Mouse (Mus musculus): ENCODE data around the gene Ehmt1. TPM values are rescaled to one million over a fixed set of nuclear protein-coding genes. Genes with fewer than 3 reads are reported as not detected.

Gene Ehmt1
- total and polyA plus RNA-seq, 2 experiments from 2014 or later, result 63.3 to 67.8 TPM

GRCm38 (mm10) chr2:24762446-24762960 is 156.9 kb downstream of the Ehmt1 start:
- peaks cover 10% of the 10 kb centered on the region; the same call in 1 of the 2 replicates for H3K36me3 ChIP-seq (ENCODE audit: insufficient read depth, low read length)
- peak overlapping the region; percentile 86 for H3K4me2 ChIP-seq (ENCODE audit: low read depth, low read length, poor library complexity, severe bottlenecking)
- no peak for TF ChIP-seq CTCF (IDR thresholded peaks at IDR 0.05)
- peak overlapping the region; percentile 87 for H3K4me3 ChIP-seq (ENCODE audit: low read depth, low read length)
- no peaks in the 10 kb centered on the region; the same call in 1 of the 2 replicates for H3K27me3 ChIP-seq (ENCODE audit: insufficient read depth, low read length)
- peak; percentile 62 for DNase-seq (ENCODE audit: low spot score)
- ATAC-seq (ENCODE audit: low FRiP score), result peak; percentile 81
- H3K9me3 ChIP-seq (ENCODE audit: low read length), result no peaks in the 10 kb centered on the region
- 0% methylated on average over 40 of the region's 52 CpGs for WGBS
- peak overlapping the region; percentile 87 for H3K27ac ChIP-seq (ENCODE audit: low read depth, low read length)
- peaks cover 7% of the 10 kb centered on the region; the same call in 1 of the 2 replicates for H3K4me1 ChIP-seq (ENCODE audit: insufficient read depth, low read length)
- H3K9ac ChIP-seq (replicated peaks; ENCODE audit: low read length, poor library complexity, severe bottlenecking), result peak overlapping the region; percentile 96

GRCm38 (mm10) chr2:24761923-24762445 is 157.4 kb downstream of the Ehmt1 start:
- WGBS, result under 1% methylated on average over 34 of the region's 35 CpGs
- no peaks in the 10 kb centered on the region; the same call in 1 of the 2 replicates for H3K27me3 ChIP-seq (ENCODE audit: insufficient read depth, low read length)
- peak overlapping the region; percentile 87 for H3K4me3 ChIP-seq (ENCODE audit: low read depth, low read length)
- no peaks in the 10 kb centered on the region for H3K9me3 ChIP-seq (ENCODE audit: low read length)
- peaks cover 14% of the 10 kb centered on the region; the same call in 1 of the 2 replicates for H3K36me3 ChIP-seq (ENCODE audit: insufficient read depth, low read length)
- peaks cover 7% of the 10 kb centered on the region; the same call in 1 of the 2 replicates for H3K4me1 ChIP-seq (ENCODE audit: insufficient read depth, low read length)
- no peak for TF ChIP-seq CTCF (IDR thresholded peaks at IDR 0.05)
- peak overlapping the region; percentile 96 for H3K9ac ChIP-seq (replicated peaks; ENCODE audit: low read length, poor library complexity, severe bottlenecking)
- H3K4me2 ChIP-seq (ENCODE audit: low read depth, low read length, poor library complexity, severe bottlenecking), result peak overlapping the region; percentile 86
- peak overlapping the region; percentile 87 for H3K27ac ChIP-seq (ENCODE audit: low read depth, low read length)
- DNase-seq (ENCODE audit: low spot score) (peak; percentile 81), ATAC-seq (ENCODE audit: low FRiP score) (peak; percentile 72)

GRCm38 (mm10) chr2:24755276-24755675 is 164.1 kb downstream of the Ehmt1 start:
- Histone ChIP-seq H3K4me3 (ENCODE audit: low read depth, low read length) (no peak overlapping the region), H3K27ac (ENCODE audit: low read depth, low read length) (no peak overlapping the region), H3K27me3 (ENCODE audit: insufficient read depth, low read length) (no peaks in the 10 kb centered on the region), H3K9ac (replicated peaks; ENCODE audit: low read length, poor library complexity, severe bottlenecking) (no peak overlapping the region), H3K9me3 (ENCODE audit: low read length) (no peaks in the 10 kb centered on the region), H3K36me3 (ENCODE audit: insufficient read depth, low read length) (peaks cover 40% of the 10 kb centered on the region), H3K4me2 (ENCODE audit: low read depth, low read length, poor library complexity, severe bottlenecking) (no peak overlapping the region), H3K4me1 (ENCODE audit: insufficient read depth, low read length) (no peaks in the 10 kb centered on the region)
- peak; percentile 54 for DNase-seq (ENCODE audit: low spot score)
- no peak for ATAC-seq (ENCODE audit: low FRiP score)
- WGBS, result 100% methylated on average over 1 of the region's 1 CpGs
- peak; percentile 74 for TF ChIP-seq CTCF (IDR thresholded peaks at IDR 0.05)

- TF ChIP-seq CTCF (IDR thresholded peaks at IDR 0.05), result no peak
- Histone ChIP-seq H3K9ac (replicated peaks; ENCODE audit: low read length, poor library complexity, severe bottlenecking) (no peak overlapping the region), H3K4me2 (ENCODE audit: low read depth, low read length, poor library complexity, severe bottlenecking) (no peak overlapping the region), H3K9me3 (ENCODE audit: low read length) (no peaks in the 10 kb centered on the region), H3K27ac (ENCODE audit: low read depth, low read length) (no peak overlapping the region), H3K4me3 (ENCODE audit: low read depth, low read length) (no peak overlapping the region), H3K4me1 (ENCODE audit: insufficient read depth, low read length) (no peaks in the 10 kb centered on the region), H3K27me3 (ENCODE audit: insufficient read depth, low read length) (no peaks in the 10 kb centered on the region), H3K36me3 (ENCODE audit: insufficient read depth, low read length) (peaks cover 44% of the 10 kb centered on the region)
- ATAC-seq (ENCODE audit: low FRiP score) (no peak), DNase-seq (ENCODE audit: low spot score) (no peak)
- 71% methylated on average over 4 of the region's 4 CpGs for WGBS
These were observed 166.8 kb downstream of the Ehmt1 start for GRCm38 (mm10) chr2:24752599-24752998.

- DNase-seq (ENCODE audit: low spot score) (no peak), ATAC-seq (ENCODE audit: low FRiP score) (no peak)
- WGBS, result 65% methylated on average over 3 of the region's 3 CpGs
- peaks cover 43% of the 10 kb centered on the region for H3K36me3 ChIP-seq (ENCODE audit: insufficient read depth, low read length)
- no peaks in the 10 kb centered on the region for H3K9me3 ChIP-seq (ENCODE audit: low read length)
- no peaks in the 10 kb centered on the region for H3K4me1 ChIP-seq (ENCODE audit: insufficient read depth, low read length)
- H3K9ac ChIP-seq (replicated peaks; ENCODE audit: low read length, poor library complexity, severe bottlenecking), result no peak overlapping the region
- no peak overlapping the region for H3K4me2 ChIP-seq (ENCODE audit: low read depth, low read length, poor library complexity, severe bottlenecking)
- no peak overlapping the region for H3K27ac ChIP-seq (ENCODE audit: low read depth, low read length)
- no peak overlapping the region for H3K4me3 ChIP-seq (ENCODE audit: low read depth, low read length)
- H3K27me3 ChIP-seq (ENCODE audit: insufficient read depth, low read length), result no peaks in the 10 kb centered on the region
- TF ChIP-seq CTCF (IDR thresholded peaks at IDR 0.05), result no peak
These were observed 169.4 kb downstream of the Ehmt1 start for GRCm38 (mm10) chr2:24750051-24750450.

- no peak overlapping the region for H3K4me3 ChIP-seq (ENCODE audit: low read depth, low read length)
- H3K36me3 ChIP-seq (ENCODE audit: insufficient read depth, low read length), result peaks cover 27% of the 10 kb centered on the region
- DNase-seq (ENCODE audit: low spot score) (no peak), ATAC-seq (ENCODE audit: low FRiP score) (no peak)
- H3K27ac ChIP-seq (ENCODE audit: low read depth, low read length), result no peak overlapping the region
- H3K9ac ChIP-seq (replicated peaks; ENCODE audit: low read length, poor library complexity, severe bottlenecking), result no peak overlapping the region
- 76% methylated on average over 7 of the region's 7 CpGs for WGBS
- H3K4me1 ChIP-seq (ENCODE audit: insufficient read depth, low read length), result no peaks in the 10 kb centered on the region
- no peaks in the 10 kb centered on the region for H3K9me3 ChIP-seq (ENCODE audit: low read length)
- H3K4me2 ChIP-seq (ENCODE audit: low read depth, low read length, poor library complexity, severe bottlenecking), result no peak overlapping the region
- no peaks in the 10 kb centered on the region for H3K27me3 ChIP-seq (ENCODE audit: insufficient read depth, low read length)
- TF ChIP-seq CTCF (IDR thresholded peaks at IDR 0.05), result no peak
These were observed 171.5 kb downstream of the Ehmt1 start for GRCm38 (mm10) chr2:24747878-24748277.

Small RNA genes lying within 50 kb of the gene (microRNA-seq; reads per million reads assigned to microRNA genes)
- not detected for gene Gm22875 (ENCODE audit: borderline number of aligned reads)

Other genes with a start within 250 kb of the Ehmt1 start
- gene Cacna1b, start 156.5 kb downstream of the Ehmt1 start, total RNA-seq (2014; rRNA removed), result 97.6 and 108 TPM in 2 replicates
- gene Cacna1b, start 156.5 kb downstream of the Ehmt1 start, polyA plus RNA-seq (2015; fragmentation: Nextera tagmentation; extraction: Ambion mirVana), result 9.2 and 13.3 TPM in 2 replicates
- 55.7 and 62.3 TPM in 2 replicates for gene Arrdc1, start 15.6 kb upstream of the Ehmt1 start, total RNA-seq (2014; rRNA removed)
- 44.7 and 46.9 TPM in 2 replicates for gene Arrdc1, start 15.6 kb upstream of the Ehmt1 start, polyA plus RNA-seq (2015; fragmentation: Nextera tagmentation; extraction: Ambion mirVana)
- 33.7 and 36.4 TPM in 2 replicates for gene Zmynd19, start 30.2 kb upstream of the Ehmt1 start, total RNA-seq (2014; rRNA removed)
- gene Zmynd19, start 30.2 kb upstream of the Ehmt1 start, polyA plus RNA-seq (2015; fragmentation: Nextera tagmentation; extraction: Ambion mirVana), result 21.4 TPM in 2 replicates
- 37.2 and 43.8 TPM in 2 replicates for gene Dph7, start 42.8 kb upstream of the Ehmt1 start, total RNA-seq (2014; rRNA removed)
- gene Dph7, start 42.8 kb upstream of the Ehmt1 start, polyA plus RNA-seq (2015; fragmentation: Nextera tagmentation; extraction: Ambion mirVana), result 37.1 and 39.6 TPM in 2 replicates
- 62.6 and 68.1 TPM in 2 replicates for gene Mrpl41, start 55.5 kb upstream of the Ehmt1 start, total RNA-seq (2014; rRNA removed)
- 183 and 197 TPM in 2 replicates for gene Mrpl41, start 55.5 kb upstream of the Ehmt1 start, polyA plus RNA-seq (2015; fragmentation: Nextera tagmentation; extraction: Ambion mirVana)
- 3.6 and 6.3 TPM in 2 replicates for gene Pnpla7, start 56.4 kb upstream of the Ehmt1 start, total RNA-seq (2014; rRNA removed)
- gene Pnpla7, start 56.4 kb upstream of the Ehmt1 start, polyA plus RNA-seq (2015; fragmentation: Nextera tagmentation; extraction: Ambion mirVana), result 3.1 and 3.2 TPM in 2 replicates
- gene Nsmf, start 134.7 kb upstream of the Ehmt1 start, total RNA-seq (2014; rRNA removed), result 266 and 278 TPM in 2 replicates
- gene Nsmf, start 134.7 kb upstream of the Ehmt1 start, polyA plus RNA-seq (2015; fragmentation: Nextera tagmentation; extraction: Ambion mirVana), result 182 and 187 TPM in 2 replicates
- gene Entpd8, start 160.7 kb upstream of the Ehmt1 start, total RNA-seq (2014; rRNA removed), result not detected in 2 replicates
- not detected in 2 replicates for gene Entpd8, start 160.7 kb upstream of the Ehmt1 start, polyA plus RNA-seq (2015; fragmentation: Nextera tagmentation; extraction: Ambion mirVana)
- not detected in 2 replicates for gene Noxa1, start 175.5 kb upstream of the Ehmt1 start, total RNA-seq (2014; rRNA removed)
- not detected in 2 replicates for gene Noxa1, start 175.5 kb upstream of the Ehmt1 start, polyA plus RNA-seq (2015; fragmentation: Nextera tagmentation; extraction: Ambion mirVana)

Data from midbrain, postnatal 0 days (tissue).